Mouse (Mus musculus): ENCODE measurements around the gene Gm5089. TPM values are rescaled to one million over a fixed set of nuclear protein-coding genes. Genes with fewer than 3 reads are reported as not detected.

Gene Gm5089
- polyA plus RNA-seq, 1 experiment = not detected

DNA sequence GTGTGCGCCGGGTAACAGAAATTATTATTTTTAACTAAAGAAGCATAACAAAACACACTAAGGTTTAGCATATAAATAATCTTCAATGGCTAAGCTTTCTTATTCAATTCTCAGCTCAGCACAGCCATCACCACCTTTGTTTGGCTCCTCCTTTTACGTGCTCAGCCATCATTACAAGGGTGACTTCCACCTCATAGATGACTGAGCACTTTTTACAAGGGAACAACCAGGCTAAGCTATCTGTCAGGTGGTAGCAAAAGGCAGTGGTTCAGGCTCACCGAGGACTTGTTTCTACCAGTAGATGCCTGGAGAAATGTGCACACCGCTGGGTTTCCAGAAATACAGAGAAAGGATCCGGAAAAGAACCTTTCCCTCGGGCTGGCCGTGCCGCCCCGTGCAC is 16.9 kb downstream of the Gm5089 start:
- H3ac ChIP-seq (ENCODE audit: control insufficient read depth, insufficient read length) = no peak overlapping the region
- peaks cover 8% of the 10 kb centered on the region for H3K27me3 ChIP-seq (ENCODE audit: control insufficient read depth, insufficient read depth, insufficient read length)
- no peak overlapping the region for H3K4me3 ChIP-seq
- H3K36me3 ChIP-seq (ENCODE audit: control insufficient read depth, insufficient read depth) = no peaks in the 10 kb centered on the region
- H3K79me2 ChIP-seq (ENCODE audit: control insufficient read depth, insufficient read depth) = no peaks in the 10 kb centered on the region
- no peak overlapping the region for H3K4me2 ChIP-seq (ENCODE audit: low read depth)
- TF ChIP-seq POLR2A (IDR thresholded peaks at IDR 0.05; ENCODE audit: insufficient read length, low read depth) = no peak
- no peak for TF ChIP-seq REST (IDR thresholded peaks at IDR 0.05; ENCODE audit: insufficient read depth, insufficient read length)
- no peak for TF ChIP-seq MYOG (IDR thresholded peaks at IDR 0.05; ENCODE audit: control insufficient read depth in 1 of 3, insufficient read depth in 1 of 3, insufficient read length in 2 of 3, low read depth in 2 of 3)
- no peak for TF ChIP-seq TCF3 (IDR thresholded peaks at IDR 0.05; ENCODE audit: insufficient read length, low read depth)
- TF ChIP-seq TCF12 (IDR thresholded peaks at IDR 0.05; ENCODE audit: insufficient read depth, poor library complexity, severe bottlenecking) = no peak
- TF ChIP-seq POLR2AphosphoS2 (IDR thresholded peaks at IDR 0.05; ENCODE audit: insufficient read length, low read depth) = no peak
- TF ChIP-seq SRF (IDR thresholded peaks at IDR 0.05; ENCODE audit: control insufficient read depth, insufficient read length, low read depth) = no peak
- no peak for TF ChIP-seq E2F4 (IDR thresholded peaks at IDR 0.05; ENCODE audit: insufficient read depth)
- TF ChIP-seq USF1 (IDR thresholded peaks at IDR 0.05; ENCODE audit: low read depth) = no peak
- TF ChIP-seq MAX (IDR thresholded peaks at IDR 0.05; ENCODE audit: low read depth) = no peak
- TF ChIP-seq CEBPB (IDR thresholded peaks at IDR 0.05; ENCODE audit: insufficient read depth, poor library complexity, severe bottlenecking) = no peak
- TF ChIP-seq MYOD1 (IDR thresholded peaks at IDR 0.05; ENCODE audit: control insufficient read depth in 1 of 3, insufficient read length in 2 of 3, low read depth in 2 of 3) = no peak

GRCm38 (mm10) chr14:122432558-122432957 is 18.4 kb downstream of the Gm5089 start:
- Histone ChIP-seq H3K27me3 (ENCODE audit: control insufficient read depth, insufficient read depth, insufficient read length) (peaks cover 8% of the 10 kb centered on the region), H3K79me2 (ENCODE audit: control insufficient read depth, insufficient read depth) (no peaks in the 10 kb centered on the region), H3ac (ENCODE audit: control insufficient read depth, insufficient read length) (no peak overlapping the region), H3K4me2 (ENCODE audit: low read depth) (peak overlapping the region; percentile 9), H3K36me3 (ENCODE audit: control insufficient read depth, insufficient read depth) (no peaks in the 10 kb centered on the region), H3K4me3 (no peak overlapping the region)
- TF ChIP-seq CEBPB (IDR thresholded peaks at IDR 0.05; ENCODE audit: insufficient read depth, poor library complexity, severe bottlenecking) (no peak), MYOG (IDR thresholded peaks at IDR 0.05; ENCODE audit: control insufficient read depth in 1 of 3, insufficient read depth in 1 of 3, insufficient read length in 2 of 3, low read depth in 2 of 3) (no peak), MAX (IDR thresholded peaks at IDR 0.05; ENCODE audit: low read depth) (no peak), POLR2A (IDR thresholded peaks at IDR 0.05; ENCODE audit: insufficient read length, low read depth) (no peak), USF1 (IDR thresholded peaks at IDR 0.05; ENCODE audit: low read depth) (no peak), TCF3 (IDR thresholded peaks at IDR 0.05; ENCODE audit: insufficient read length, low read depth) (no peak), TCF12 (IDR thresholded peaks at IDR 0.05; ENCODE audit: insufficient read depth, poor library complexity, severe bottlenecking) (no peak), SRF (IDR thresholded peaks at IDR 0.05; ENCODE audit: control insufficient read depth, insufficient read length, low read depth) (no peak), POLR2AphosphoS2 (IDR thresholded peaks at IDR 0.05; ENCODE audit: insufficient read length, low read depth) (no peak), MYOD1 (IDR thresholded peaks at IDR 0.05; ENCODE audit: control insufficient read depth in 1 of 3, insufficient read length in 2 of 3, low read depth in 2 of 3) (no peak), E2F4 (IDR thresholded peaks at IDR 0.05; ENCODE audit: insufficient read depth) (no peak), REST (IDR thresholded peaks at IDR 0.05; ENCODE audit: insufficient read depth, insufficient read length) (no peak)

GRCm38 (mm10) chr14:122427654-122428053 is 23.3 kb downstream of the Gm5089 start:
- Histone ChIP-seq H3K4me2 (ENCODE audit: low read depth) (no peak overlapping the region), H3ac (ENCODE audit: control insufficient read depth, insufficient read length) (no peak overlapping the region), H3K36me3 (ENCODE audit: control insufficient read depth, insufficient read depth) (no peaks in the 10 kb centered on the region), H3K4me3 (no peak overlapping the region), H3K79me2 (ENCODE audit: control insufficient read depth, insufficient read depth) (no peaks in the 10 kb centered on the region), H3K27me3 (ENCODE audit: control insufficient read depth, insufficient read depth, insufficient read length) (no peaks in the 10 kb centered on the region)
- no peak for TF ChIP-seq USF1 (IDR thresholded peaks at IDR 0.05; ENCODE audit: low read depth)
- TF ChIP-seq REST (IDR thresholded peaks at IDR 0.05; ENCODE audit: insufficient read depth, insufficient read length) = no peak
- no peak for TF ChIP-seq MYOG (IDR thresholded peaks at IDR 0.05; ENCODE audit: control insufficient read depth in 1 of 3, insufficient read depth in 1 of 3, insufficient read length in 2 of 3, low read depth in 2 of 3)
- no peak for TF ChIP-seq TCF3 (IDR thresholded peaks at IDR 0.05; ENCODE audit: insufficient read length, low read depth)
- TF ChIP-seq POLR2A (IDR thresholded peaks at IDR 0.05; ENCODE audit: insufficient read length, low read depth) = no peak
- no peak for TF ChIP-seq E2F4 (IDR thresholded peaks at IDR 0.05; ENCODE audit: insufficient read depth)
- TF ChIP-seq POLR2AphosphoS2 (IDR thresholded peaks at IDR 0.05; ENCODE audit: insufficient read length, low read depth) = no peak
- TF ChIP-seq MYOD1 (IDR thresholded peaks at IDR 0.05; ENCODE audit: control insufficient read depth in 1 of 3, insufficient read length in 2 of 3, low read depth in 2 of 3) = no peak
- no peak for TF ChIP-seq TCF12 (IDR thresholded peaks at IDR 0.05; ENCODE audit: insufficient read depth, poor library complexity, severe bottlenecking)

DNA sequence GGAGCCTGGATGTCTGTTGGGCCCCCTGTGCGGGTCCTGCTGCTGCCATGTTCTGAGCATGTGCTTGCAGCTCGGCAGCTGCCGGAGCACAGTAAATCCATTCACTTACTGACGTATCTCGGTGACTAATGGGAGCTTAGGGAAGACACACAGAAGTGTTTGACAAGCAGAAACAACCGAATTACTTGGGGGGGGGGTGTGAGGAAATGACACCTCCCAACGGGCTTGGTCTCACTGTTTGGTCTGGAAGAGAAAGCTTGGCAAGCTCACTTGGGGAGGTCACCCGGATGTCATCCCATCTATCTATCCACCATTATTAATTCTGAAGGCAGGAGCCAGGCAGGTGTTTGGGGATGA is 23.7 kb downstream of the Gm5089 start:
- TF ChIP-seq USF1 (IDR thresholded peaks at IDR 0.05; ENCODE audit: low read depth) = no peak
- TF ChIP-seq POLR2AphosphoS2 (IDR thresholded peaks at IDR 0.05; ENCODE audit: insufficient read length, low read depth) = no peak
- TF ChIP-seq MYOG (IDR thresholded peaks at IDR 0.05; ENCODE audit: control insufficient read depth in 1 of 3, insufficient read depth in 1 of 3, insufficient read length in 2 of 3, low read depth in 2 of 3) = no peak
- no peak for TF ChIP-seq TCF3 (IDR thresholded peaks at IDR 0.05; ENCODE audit: insufficient read length, low read depth)
- no peak for TF ChIP-seq E2F4 (IDR thresholded peaks at IDR 0.05; ENCODE audit: insufficient read depth)
- TF ChIP-seq POLR2A (IDR thresholded peaks at IDR 0.05; ENCODE audit: insufficient read length, low read depth) = no peak
- no peak for TF ChIP-seq SRF (IDR thresholded peaks at IDR 0.05; ENCODE audit: control insufficient read depth, insufficient read length, low read depth)
- peak overlapping the region; percentile 38 for H3K4me2 ChIP-seq (ENCODE audit: low read depth)
- no peaks in the 10 kb centered on the region for H3K27me3 ChIP-seq (ENCODE audit: control insufficient read depth, insufficient read depth, insufficient read length)
- H3K79me2 ChIP-seq (ENCODE audit: control insufficient read depth, insufficient read depth) = no peaks in the 10 kb centered on the region
- no peak overlapping the region for H3K4me3 ChIP-seq
- no peaks in the 10 kb centered on the region for H3K36me3 ChIP-seq (ENCODE audit: control insufficient read depth, insufficient read depth)
- no peak overlapping the region for H3ac ChIP-seq (ENCODE audit: control insufficient read depth, insufficient read length)
